Mouse (Mus musculus): Measurements from ENCODE around the gene Emc10. TPM values are rescaled to one million over a fixed set of nuclear protein-coding genes. Genes with fewer than 3 reads are reported as not detected.

Gene Emc10
- total RNA-seq, 2 experiments from 2014 or later = 41.4 to 53.2 TPM

DNA sequence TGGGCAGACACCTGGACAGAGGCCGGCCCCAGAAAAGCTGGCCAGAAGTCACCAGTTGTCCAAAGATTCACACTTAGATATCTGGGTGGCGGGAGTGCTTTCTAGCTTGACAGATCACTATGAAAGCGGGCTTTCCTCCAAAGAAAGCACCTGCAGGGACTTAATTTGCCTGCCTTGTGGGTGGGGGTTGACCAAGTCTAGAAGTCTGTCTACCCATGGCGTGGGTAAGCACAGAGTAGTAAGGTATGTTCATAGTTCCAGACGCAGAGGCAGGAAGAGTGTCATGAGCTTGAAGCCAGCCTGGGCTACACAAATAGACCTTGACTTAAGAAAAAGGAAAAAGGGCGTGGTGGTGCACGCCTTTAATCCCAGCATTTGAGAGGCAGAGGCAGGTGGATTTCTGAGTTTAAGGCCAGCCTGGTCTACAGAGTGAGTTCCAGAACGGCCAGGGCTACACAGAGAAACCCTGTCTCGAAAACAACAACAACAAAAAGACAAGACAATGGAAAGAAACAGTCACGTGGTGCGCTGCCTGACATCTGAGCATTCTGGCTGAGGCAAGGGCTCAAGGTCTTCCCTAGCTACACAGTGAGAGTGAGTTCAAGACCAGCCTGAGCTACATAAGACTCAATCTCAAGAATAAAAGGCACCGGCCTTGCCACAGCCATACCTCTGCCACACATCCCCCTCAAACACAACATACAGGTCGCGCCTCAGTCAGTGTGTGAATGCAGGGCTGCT is 30.3 kb upstream of the Emc10 start:
- no peak for DNase-seq

DNA sequence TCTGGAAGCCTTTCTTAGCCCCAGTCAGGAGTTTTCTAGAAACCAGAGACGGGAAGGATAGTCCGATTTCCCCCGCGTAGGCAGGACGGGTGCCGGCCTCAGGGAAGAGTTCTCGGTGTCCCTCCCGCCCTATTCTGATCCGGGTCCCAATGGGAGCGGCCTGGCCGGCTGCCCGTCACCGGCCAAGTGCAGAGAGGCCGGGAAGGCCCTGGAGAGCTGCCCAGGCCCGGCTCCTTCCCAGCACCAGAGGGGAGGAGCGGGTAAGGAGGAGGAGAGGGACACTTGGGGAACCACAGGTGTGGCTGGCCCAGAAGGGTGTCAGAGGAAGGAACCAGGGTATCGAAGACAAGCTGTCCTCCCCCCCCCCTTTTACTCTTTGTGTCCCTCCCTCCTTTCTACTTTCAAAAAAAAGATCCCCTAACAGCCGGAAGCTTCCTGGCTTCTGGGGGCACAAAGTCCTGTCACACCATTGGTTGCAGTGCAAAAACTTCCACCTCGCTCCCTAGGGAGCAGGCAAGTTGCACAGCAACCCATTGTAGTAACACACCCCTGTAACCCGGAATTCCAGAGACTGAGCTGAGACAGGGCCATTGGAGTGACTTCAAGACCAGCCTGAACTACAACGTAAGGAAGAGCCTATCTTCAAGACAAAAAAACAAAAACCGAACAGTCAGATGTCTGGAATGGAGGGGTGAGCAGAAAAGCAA is 28.9 kb upstream of the Emc10 start:
- peak; percentile 94 for DNase-seq

DNA sequence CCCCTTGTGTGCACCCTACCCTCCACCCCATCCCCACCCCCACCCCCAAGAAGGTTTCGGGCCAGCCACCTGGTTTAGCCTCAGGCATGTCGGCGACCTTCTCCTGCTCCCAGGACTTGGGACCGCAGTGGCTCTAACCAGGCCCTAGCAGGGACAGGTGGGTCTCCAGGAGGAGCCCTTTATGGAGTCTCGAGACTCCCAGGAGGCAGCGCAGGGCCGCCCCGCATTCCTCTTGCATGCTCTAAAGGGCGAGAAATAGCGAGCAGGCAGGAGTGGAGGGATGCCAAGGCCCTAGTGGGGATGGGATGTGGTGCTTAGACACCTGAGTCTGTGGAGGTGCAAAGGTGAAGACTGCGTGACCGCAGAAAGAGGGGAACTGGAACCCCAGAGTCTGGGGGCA is 28.2 kb upstream of the Emc10 start, which contains the start of gene Mybpc2:
Gene Mybpc2, minus strand, starts transcription at position 155 of the 400 bp plus-strand sequence.
- peak; percentile 79 for DNase-seq

DNA sequence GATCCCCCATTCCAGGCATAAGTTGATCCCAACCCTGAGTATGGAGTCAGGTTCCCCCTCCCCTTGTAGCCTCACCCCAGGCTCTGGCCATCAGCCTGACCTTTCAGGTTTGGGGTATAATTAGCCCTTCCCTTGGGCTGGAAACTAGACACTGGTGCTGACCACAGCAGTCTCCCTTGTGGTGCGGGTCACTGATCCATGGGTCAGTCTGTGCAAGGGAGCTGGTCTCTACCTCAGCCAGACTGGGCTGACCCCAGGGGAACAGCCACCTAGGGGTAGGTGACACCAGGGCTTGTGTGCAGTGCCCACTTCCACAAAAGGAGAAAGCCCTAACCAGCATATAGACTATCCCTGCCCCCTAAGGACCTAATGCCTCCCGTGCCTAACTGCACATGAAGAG is 26.7 kb upstream of the Emc10 start:
- peak; percentile 82 for DNase-seq

DNA sequence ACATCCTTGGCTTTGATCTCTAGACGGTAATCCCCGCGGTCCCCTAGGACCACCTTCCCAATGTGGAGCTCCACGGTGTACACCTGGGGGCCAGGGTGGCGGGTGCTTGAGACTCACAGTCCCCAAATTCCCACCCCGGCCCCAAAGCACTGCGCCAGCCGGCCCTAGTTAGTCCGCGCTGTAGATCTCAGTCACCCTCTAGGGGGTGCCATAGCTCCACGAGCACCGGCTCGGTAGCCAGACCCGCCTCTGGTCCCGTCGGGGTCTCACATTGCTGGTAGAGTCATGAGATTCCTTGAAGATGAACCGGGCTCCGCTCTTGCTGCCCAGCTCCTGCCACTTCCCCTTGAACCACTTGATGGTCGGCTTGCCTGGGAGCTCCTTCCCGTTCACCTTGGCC is 25.4 kb upstream of the Emc10 start:
- peak; percentile 47 for DNase-seq

DNA sequence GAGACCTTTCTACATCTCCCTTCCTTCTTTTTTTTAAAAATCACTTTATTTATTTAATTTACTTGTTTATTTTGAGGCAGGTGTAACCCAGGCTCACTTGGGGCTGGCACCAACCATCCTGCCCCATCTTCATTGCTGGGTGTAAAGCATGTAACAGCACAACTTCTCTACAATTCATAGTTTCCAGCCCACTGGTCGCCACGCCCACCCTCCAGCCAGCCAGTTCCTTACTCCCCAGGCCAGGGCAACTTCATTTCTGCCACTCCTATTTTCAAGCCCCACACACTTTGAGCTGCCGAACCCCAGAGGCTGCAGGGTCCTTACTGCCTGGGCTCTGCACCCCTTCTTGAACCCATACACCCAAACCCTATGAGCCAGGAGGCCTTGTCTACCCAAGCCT is 24.7 kb upstream of the Emc10 start:
- DNase-seq = no peak

DNA sequence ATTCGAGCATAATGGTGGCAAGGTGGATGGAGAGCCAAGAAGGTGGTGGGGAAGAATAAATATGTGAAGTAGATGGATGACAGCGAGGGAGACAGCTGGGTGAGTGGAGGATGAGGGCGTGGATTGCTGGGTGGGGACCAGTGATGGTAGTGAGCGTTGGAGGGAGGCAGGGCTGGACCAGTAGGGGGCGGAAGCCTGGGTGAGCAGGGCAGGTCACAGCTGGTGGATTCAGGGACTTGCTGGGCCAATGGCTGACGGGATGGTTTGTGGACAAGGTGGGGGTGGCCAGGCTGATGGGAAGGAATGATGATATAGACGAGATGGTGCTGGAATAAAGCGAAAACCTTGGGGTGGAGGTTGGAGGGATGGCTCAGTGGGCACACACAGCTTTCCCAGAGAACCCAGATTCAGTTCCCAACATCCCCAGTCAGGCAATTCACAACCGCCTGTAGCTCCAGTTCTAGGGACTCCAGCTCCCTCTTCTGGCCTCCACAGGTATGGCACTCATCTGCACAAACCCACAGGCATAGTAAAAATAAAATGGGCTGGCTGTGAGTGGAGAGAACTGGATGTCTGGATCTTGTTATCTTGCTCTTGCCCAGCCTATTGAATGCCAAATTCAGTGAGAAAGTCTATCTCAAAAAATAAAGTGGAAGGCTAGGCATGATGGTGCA is 23.0 kb upstream of the Emc10 start:
- no peak for DNase-seq

DNA sequence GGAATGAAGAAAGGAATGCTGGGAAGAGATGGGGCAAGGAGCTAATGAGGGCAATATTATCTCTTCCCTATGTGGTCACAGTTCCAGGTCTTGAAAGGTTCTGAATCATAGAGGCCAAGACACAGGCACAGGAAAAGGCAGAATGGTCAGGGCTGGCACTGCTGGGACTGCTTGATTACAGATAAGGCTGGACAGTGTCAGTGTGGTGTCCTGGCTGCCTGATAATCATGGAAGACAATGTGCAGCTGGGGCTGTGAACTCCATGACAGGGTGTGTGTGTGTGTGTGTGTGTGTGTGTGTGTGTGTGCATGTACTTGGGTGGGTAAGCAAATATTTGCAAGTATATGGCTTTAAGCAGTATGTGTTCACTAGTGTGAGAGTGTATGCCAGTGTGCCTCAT is 11.2 kb upstream of the Emc10 start:
- DNase-seq = no peak

DNA sequence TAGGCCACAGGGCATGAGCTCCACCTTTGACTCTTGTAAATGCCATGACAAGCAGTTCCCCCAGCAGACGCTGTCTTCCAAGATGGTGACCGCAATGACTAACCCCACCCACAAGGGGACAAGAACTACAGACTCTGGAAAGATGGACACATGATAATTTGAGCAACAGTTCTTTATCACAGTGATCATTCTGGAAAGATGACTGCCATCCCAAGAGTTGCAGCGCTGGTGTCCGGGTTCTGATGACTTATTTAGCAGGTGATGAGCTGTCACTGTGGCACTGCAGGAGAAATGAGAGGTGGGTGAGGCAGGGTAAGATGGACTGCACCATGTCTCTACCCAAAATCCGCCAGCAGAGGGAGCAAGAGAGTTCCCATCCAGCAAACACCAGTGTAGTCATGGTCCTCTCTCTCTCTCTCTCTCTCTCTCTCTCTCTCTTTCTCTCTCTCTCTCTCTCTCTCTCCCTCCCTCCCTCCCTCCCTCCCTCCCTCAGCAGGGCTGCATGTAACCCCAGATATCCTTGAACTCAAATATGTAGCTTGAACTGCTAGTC is 5.3 kb upstream of the Emc10 start:
- DNase-seq = no peak

DNA sequence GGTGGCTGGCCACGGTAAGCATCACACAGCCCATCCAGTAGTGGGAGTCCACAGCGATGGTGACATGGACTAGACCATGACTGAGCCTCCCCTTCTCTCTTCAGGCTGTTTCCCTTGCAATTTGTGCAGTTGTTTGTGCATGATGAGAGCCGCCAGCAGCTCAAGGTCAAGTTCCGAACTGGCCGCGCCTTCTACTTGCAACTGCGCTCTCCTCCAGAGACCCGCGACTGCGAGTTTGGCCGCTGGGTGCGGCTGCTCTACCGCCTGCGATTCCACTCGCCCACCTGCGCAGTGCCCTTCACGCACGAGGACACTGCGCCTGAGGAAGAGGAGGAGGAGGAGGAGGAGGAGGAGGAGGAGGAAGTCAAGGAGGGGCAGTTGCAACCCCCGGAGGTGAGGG is 3.7 kb upstream of the Emc10 start:
- DNase-seq = no peak

DNA sequence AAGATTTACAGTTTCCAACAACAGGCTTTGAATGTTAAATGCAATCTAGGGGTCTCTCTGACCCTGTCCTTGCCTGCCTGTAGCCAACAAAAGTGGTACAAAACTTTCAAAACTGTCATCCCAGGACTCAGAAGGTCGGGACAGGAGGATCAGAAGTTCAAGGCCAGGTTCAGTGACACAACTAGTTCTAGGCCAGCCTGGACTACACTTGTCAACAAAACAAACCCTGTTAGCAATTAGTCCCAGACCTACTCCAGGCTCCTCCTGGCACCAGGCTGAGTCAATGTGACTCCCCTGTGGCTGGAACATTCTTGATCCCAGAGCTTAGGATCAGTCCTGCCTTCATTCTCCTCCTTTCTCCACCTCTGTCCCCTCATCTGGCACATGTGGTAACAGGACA is 2.6 kb upstream of the Emc10 start:
- no peak for DNase-seq

DNA sequence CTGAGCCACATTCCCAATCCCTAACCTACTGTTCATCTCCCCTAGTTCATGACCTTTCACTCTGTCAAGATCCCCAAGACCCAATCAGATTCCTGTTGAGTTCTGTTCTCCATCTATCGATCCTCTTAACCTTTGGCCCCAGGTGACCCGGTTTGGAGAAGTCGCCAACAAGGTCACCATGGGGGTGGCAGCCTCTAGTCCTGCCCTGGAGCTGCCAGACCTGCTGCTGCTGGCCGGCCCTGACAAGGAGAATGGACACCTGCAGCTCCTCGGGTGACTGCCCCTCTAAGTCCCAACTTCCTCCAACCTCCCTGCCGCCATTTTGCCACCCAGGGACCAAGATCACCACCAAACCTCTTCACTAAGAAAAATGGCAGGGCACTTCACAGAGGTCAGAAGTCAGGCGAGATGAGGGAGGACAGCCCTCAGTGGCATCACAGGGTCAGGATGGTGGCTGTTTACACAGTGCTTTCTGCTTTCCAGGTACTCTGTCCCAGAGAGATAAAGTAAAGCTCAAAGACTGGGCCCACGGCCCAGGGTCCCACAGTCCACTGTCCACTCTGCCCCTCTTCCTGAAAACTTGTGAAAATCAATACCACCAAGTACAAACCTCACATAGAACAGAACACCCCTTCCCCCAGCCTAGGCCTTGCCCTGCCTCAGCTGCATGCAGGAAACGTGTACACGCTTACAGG is 1.2 kb upstream of the Emc10 start:
- no peak for DNase-seq

DNA sequence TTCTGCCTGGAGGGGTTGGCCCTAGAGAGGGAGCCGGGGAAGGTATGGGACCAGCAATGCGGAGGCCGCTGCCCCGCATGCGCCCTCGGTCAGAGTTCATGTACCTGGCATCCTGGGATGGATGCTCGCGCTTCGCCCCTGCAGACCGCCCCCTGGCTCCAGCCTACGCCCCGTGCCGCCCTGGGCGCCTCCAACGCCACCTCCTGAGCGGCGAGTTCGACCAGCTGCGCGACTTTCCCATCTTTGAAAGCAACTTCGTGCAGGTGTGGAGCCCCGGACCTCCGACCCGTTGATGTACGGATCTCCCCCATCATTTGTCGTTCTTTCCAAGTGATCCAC is 411 bp upstream of the Emc10 start:
- DNase-seq = no peak

DNA sequence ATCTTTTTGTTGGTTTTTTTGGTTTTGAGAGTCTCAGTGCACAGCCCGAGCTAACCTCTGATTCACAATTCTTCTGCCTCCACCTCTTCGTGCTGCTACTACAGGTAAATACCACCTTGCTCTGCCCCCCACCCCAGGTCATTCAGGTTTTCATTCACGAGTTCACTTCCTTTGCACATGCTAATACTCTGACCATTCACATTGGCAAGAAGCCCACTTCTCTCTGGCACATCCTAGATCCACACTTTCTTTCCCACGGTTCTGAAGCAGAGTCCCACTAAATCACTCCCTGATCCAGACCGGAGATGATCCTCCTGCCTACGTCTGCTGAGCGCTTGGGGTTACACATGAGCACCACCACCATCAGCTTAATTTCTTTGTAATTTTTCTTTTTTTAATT is 1.2 kb downstream of the Emc10 start:
- DNase-seq = no peak

DNA sequence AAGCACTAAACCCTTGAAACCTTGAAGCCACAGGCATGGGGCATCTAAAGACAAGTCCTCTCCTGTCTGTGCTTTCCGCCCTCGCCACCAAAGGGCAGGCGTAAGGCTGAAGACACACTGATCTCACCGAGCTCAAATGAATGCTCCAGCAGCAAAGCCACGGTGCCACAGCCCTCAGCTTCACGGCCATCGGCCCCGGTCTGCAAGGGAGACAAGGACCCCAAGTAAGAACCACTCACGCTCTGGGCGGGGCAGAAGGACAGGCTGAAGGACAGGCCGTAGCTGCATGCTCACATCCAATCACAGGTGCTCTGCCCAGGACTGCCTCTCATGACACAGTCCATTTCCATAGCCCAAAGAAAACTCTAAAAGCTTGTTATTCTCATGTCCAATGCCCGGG is 1.6 kb downstream of the Emc10 start:
- DNase-seq = no peak

DNA sequence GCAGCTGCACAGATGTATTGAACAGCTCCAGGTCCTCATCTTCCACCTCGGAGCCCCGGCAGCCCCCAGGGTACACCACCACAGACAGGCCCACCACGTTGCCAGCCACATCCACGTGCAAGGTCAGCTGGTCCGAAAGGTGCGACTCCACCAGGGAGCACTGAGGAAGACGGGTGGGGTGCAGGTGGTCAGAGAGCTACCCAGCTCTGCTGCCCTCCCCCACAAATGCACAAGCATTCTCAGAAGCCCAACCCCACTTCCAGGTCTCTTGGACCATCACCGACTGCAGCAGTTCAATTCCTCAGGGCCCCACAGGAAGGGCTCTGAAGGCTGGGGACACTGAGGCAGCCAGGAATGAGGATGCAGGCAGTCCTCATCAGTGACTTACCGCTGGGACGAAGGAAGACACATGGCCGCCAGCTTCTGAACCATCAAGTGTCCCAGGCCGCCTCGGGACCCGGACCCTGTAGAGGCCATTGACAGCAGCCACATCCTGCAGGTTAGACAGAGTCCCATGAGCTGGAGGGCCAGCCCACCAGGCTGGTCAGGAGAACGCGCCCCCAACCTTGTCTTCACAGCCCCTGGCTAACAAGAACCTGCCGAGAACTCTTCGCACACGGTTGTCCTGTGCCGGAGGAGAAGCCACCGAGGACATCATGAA is 4.0 kb downstream of the Emc10 start:
- DNase-seq = no peak

DNA sequence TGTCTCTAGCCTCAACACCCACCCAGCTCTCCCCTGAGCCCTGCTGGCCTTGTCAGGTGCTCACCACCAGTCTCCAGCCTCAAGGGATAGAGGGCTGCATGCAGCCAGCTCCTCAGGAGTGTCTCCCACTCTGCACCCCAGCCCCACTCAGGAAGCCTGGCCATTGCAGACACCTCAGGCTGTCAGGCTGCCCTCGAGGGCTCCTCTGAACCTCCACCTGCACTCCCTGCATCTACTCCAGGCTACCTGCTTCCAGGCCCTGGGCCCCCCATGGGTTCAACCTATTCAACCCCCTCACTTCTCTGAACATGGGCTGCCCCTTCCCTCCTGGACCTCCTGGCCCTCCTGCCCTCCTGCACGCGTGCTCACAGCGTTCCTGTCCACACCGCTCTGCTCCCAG is 4.9 kb downstream of the Emc10 start:
- DNase-seq = no peak

DNA sequence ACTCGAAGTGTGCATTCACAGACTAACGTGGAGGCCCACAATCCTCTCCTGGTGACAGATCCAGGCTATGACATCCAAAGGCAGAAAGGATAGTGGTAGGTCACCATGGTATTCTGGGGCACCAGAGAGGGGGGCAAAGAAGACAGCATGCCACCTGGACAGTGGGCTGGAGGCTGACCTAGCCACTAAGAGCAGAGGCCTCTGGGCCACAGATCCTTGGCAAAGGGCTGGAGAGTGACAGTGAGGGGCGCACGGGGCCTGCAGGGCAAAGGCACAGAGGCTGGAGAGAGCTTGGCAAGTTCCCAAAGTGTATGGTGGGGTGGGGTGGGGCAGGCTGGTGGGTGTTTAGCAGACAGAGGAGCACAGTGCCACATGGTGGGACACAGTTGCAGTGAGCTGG is 6.0 kb downstream of the Emc10 start:
- no peak for DNase-seq

DNA sequence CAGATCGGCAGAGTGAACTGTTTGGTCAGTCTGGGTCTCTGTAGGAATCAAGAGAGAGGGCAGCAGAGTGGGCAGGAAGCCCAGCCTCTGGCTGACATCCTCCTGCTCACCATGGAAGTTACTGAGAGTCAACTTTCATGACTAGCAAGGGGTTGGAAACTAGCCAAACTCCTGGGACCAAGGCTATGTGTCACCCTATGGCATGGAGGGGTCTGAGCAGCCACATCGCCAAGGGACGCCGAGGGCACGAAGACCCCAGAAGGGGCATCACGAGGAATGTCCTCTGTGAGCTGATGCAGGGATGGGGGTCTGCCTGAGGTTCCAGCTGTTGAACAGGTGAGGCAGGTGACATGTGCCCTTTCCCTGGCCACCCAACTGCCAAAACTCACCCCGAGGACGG is 7.8 kb downstream of the Emc10 start:
- DNase-seq = no peak

DNA sequence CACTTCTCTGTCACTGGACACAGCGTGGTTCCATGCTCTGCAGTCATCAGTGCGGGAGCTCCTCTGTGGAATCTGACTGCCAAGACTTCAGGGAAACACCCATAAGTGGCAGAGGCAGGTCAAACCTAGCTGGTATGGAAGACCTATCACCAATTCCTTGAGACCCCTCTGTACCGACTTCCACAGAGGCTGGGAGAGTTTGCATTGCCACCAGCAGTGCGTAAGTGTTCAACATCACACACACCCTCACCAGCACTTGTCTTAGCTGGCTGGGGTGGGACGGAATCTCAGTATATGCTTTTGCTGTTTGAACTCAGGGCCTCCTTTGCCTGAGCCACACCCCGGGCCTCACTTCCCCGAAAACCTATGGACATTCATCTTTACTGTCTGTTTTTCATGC is 8.4 kb downstream of the Emc10 start:
- DNase-seq = no peak

DNA sequence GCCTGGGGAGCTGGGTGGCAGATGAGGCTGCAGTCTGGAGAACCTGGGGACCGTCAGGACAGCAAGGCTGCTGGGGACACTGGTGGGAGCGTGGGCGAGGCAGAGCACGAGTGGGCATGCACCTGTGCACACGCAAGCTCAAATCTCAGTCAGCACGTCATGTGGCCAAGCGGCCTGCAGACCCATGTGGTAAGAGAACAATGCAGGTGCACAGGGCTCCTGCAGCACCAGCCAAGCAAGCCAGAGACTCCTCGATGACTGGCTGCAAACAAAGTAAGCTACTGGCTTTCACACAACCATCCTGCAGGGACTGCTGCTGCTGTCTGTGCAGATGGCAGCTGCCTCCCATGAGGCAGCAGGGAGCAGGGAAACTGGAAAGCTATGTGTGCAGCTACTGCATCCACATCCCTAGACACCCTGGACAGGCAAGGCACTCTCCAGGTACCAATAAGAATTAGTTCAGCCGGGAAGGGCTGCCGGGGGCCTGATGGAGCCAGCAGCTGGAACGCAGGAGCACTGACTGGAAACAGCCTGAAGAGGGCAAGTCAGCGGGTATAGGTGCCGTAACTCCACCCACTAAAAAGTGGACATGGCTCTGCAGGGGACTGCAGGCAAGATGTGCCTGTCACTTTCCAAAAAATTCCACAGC is 9.3 kb downstream of the Emc10 start:
- DNase-seq = no peak
